Mouse (Mus musculus) liver, embryonic 14.5 days (tissue): ENCODE results near the gene Dynlt1f.
"Not testable (repeated sequence)": the region's sequence is repeated elsewhere in the genome, so short reads cannot be mapped to it uniquely, and the experiment has no call there.

Experiments
- CTCF ChIP-seq: IDR thresholded peaks from 2 replicates; pipeline ENCODE4 v1.5.1; 2016; ENCODE audit warnings: antibody characterized with exemption, low read depth, control low read depth
- EP300 ChIP-seq: IDR thresholded peaks from 2 replicates; pipeline ENCODE4 v1.6.1; 2016; ENCODE audit warnings: antibody characterized with exemption, low read depth

- not testable (repeated sequence) for TF ChIP-seq CTCF, EP300
Measured at GRCm38 (mm10) chr17:6644210-6644609, 11.5 kb downstream of the Dynlt1f start.
